Mouse (Mus musculus) forebrain, embryonic 15.5 days (tissue): ENCODE data around the gene Gm14085. TPM values are rescaled to one million over a fixed set of nuclear protein-coding genes. Genes with fewer than 3 reads are reported as not detected.
"Not testable (repeated sequence)": the region's sequence is repeated elsewhere in the genome, so short reads cannot be mapped to it uniquely, and the experiment has no call there.

ENCODE experiments used
- ATAC-seq: fragments of 200-750 bp; cut with Nextera tagmentation; replicated peaks from 2 replicates; pipeline ENCODE4 v1.8.0; 2017; ENCODE audit warnings: mild to moderate bottlenecking, moderate TSS enrichment, moderate library complexity
- H3K27ac ChIP-seq: fragments of 300-500 bp; sonication (generic); replicated peaks from 2 replicates; pipeline ENCODE4 v1.5.1; 2015; ENCODE audit warnings: mild to moderate bottlenecking, inconsistent platforms
- H3K27me3 ChIP-seq: fragments of 300-500 bp; sonication (generic); 2 replicates; pipeline ENCODE4 v1.6.1; 2015; ENCODE audit warnings: inconsistent platforms
- H3K36me3 ChIP-seq: fragments of 300-500 bp; sonication (generic); 2 replicates; pipeline ENCODE4 v1.6.1; 2015; ENCODE audit warnings: mild to moderate bottlenecking, inconsistent platforms
- H3K4me1 ChIP-seq: fragments of 300-500 bp; sonication (generic); 2 replicates; pipeline ENCODE4 v1.6.1; 2015; ENCODE audit warnings: inconsistent platforms
- H3K4me2 ChIP-seq: fragments of 300-500 bp; sonication (generic); replicated peaks from 2 replicates; pipeline ENCODE4 v1.6.1; 2015; ENCODE audit warnings: mild to moderate bottlenecking, inconsistent platforms
- H3K4me3 ChIP-seq: fragments of 300-500 bp; sonication (generic); 2 replicates; pipeline ENCODE4 v1.5.1; 2015; ENCODE audit warnings: mild to moderate bottlenecking, inconsistent platforms
- H3K9ac ChIP-seq: fragments of 300-500 bp; sonication (generic); replicated peaks from 2 replicates; pipeline ENCODE4 v1.6.1; 2015; ENCODE audit warnings: mild to moderate bottlenecking, inconsistent platforms
- H3K9me3 ChIP-seq: fragments of 300-500 bp; sonication (generic); 2 replicates; pipeline ENCODE4 v1.6.1; 2016; ENCODE audit warnings: inconsistent platforms
- WGBS: fragments of 180-500 bp; shearing (Covaris S2); methylation state at CpG from one replicate; pipeline ENCODE4 v1.1.7; 2015; ENCODE audit warnings: mixed read lengths; 5-methylcytosine and 5-hydroxymethylcytosine counted together
- polyA plus RNA-seq: library from polyadenylated mRNA; unstranded; fragments of >200 nt; fragmentation: Nextera tagmentation; extraction: Ambion mirVana; gene quantifications from 2 replicates; pipeline ENCODE4 v1.2.1, GENCODE M21; 2015

The Gm14085 gene
- polyA plus RNA-seq, 1 experiment from 2014 or later: not detected

DNA sequence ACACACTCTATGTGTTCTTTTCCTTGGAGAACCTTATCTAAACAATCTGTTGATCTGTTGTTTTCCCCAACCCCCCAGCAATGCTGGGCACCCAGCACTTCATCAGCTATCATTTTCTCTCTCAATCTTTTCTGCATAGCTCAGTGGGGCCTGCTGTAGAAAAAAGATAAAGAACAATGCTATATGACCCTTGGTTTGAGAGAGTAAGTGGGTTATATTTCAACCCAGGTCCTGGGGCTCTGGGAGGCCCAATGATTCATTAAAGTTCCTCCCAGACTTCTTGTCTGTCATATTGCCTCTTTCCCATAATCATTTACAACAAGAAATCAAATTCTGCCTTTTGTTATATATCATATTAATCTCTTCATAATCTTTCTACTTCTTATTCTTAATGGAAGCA, 1.4 kb downstream of the Gm14085 start:
- not testable (repeated sequence) for H3K9me3 ChIP-seq, H3K27ac ChIP-seq, H3K4me2 ChIP-seq, H3K9ac ChIP-seq, H3K27me3 ChIP-seq, H3K4me3 ChIP-seq, H3K36me3 ChIP-seq, ATAC-seq, H3K4me1 ChIP-seq

- no peaks in the 10 kb centered on the region for H3K9me3 ChIP-seq
- no peak overlapping the region for H3K27ac ChIP-seq
- H3K4me2 ChIP-seq: no peak overlapping the region
- ATAC-seq: no peak
- H3K27me3 ChIP-seq: no peaks in the 10 kb centered on the region
- no peak overlapping the region for H3K4me3 ChIP-seq
- no peaks in the 10 kb centered on the region for H3K36me3 ChIP-seq
- no peaks in the 10 kb centered on the region for H3K4me1 ChIP-seq
- WGBS: 88% methylated on average over 2 of the region's 2 CpGs
- H3K9ac ChIP-seq: no peak overlapping the region
Measured at GRCm38 (mm10) chr2:122486674-122487073, 1.9 kb downstream of the Gm14085 start.

DNA sequence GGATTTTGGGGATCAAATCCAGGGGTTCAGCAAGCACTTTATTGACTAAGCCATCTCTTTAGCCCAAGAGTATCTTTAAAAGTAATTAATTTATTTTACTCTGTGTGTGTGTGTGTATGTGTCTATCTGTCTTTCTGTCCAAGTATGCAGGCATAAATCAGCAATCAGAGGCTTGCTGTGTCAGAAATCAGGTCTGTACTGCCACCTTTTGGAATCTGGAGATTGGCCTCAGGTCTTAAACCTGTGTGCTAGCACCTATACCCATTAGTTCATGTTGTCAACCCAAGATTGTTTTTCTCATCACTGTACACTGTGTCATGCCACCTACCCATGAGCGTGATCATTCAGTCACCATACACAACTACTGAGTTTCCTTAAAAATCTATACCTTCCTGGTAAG, 45.0 kb downstream of the Gm14085 start:
- H3K9me3 ChIP-seq, H3K27me3 ChIP-seq, H3K36me3 ChIP-seq, ATAC-seq, H3K27ac ChIP-seq, H3K9ac ChIP-seq, H3K4me2 ChIP-seq, H3K4me3 ChIP-seq: not testable (repeated sequence)
- H3K4me1 ChIP-seq: peaks cover 16% of the 10 kb centered on the region
- WGBS: 93% methylated on average over 1 of the region's 1 CpGs

GRCm38 (mm10) chr2:122531290-122531689, 46.5 kb downstream of the Gm14085 start:
- ATAC-seq: peak; percentile 59

GRCm38 (mm10) chr2:122531726-122532125, 47.0 kb downstream of the Gm14085 start:
- Histone ChIP-seq H3K9me3 (no peaks in the 10 kb centered on the region), H3K9ac (no peak overlapping the region), H3K4me2 (no peak overlapping the region), H3K4me3 (no peak overlapping the region), H3K36me3 (no peaks in the 10 kb centered on the region), H3K4me1 (peaks cover 16% of the 10 kb centered on the region), H3K27me3 (no peaks in the 10 kb centered on the region), H3K27ac (peak overlapping the region; percentile 61)
- ATAC-seq: 0 out of 2 replicates have a peak, but pooled peaks have one; percentile 51
- 59% methylated on average over 2 of the region's 2 CpGs for WGBS

More at GRCm38 (mm10) chr2:122531290-122531689, 46.5 kb downstream of the Gm14085 start:
- no peaks in the 10 kb centered on the region for H3K9me3 ChIP-seq
- no peaks in the 10 kb centered on the region for H3K27me3 ChIP-seq
- H3K9ac ChIP-seq: no peak overlapping the region
- H3K4me3 ChIP-seq: no peak overlapping the region
- WGBS: 61% methylated on average over 7 of the region's 7 CpGs
- H3K4me1 ChIP-seq: peaks cover 16% of the 10 kb centered on the region
- no peak overlapping the region for H3K4me2 ChIP-seq
- peak overlapping the region; percentile 61 for H3K27ac ChIP-seq
- H3K36me3 ChIP-seq: no peaks in the 10 kb centered on the region

DNA sequence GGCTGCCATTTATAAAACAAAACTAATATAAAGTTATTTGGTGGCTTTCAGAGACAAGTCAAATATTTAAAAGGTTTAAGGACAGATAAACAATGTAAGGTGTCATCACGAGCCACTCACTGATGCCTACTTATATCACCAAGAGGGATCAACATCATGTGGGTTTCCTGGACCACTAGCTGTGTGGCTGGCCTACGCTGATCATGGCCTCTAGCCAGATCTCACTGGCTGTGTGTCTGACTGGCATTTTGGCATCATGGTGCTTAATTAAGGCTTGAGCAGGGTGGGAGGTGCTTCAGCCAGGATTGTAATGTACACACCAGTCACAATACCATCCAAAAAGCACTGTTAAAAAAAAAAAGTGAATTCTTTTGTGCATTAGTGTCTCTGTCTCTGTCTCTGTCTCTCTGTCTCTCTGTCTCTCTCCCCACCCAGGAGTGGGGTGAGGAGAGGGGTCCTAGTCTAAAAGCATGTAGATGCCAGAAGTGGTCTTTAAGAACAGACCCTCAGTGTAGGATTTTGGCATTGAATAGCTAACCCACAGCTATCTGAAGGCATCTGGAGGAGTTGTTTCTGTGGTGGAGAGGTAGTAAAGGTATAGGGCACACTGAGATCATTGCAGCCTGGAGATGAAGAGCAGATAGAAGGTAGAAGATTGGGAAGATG, 47.5 kb downstream of the Gm14085 start:
- no peaks in the 10 kb centered on the region for H3K27me3 ChIP-seq
- H3K36me3 ChIP-seq: no peaks in the 10 kb centered on the region
- H3K27ac ChIP-seq: no peak overlapping the region
- ATAC-seq: peak; percentile 92
- no peak overlapping the region for H3K9ac ChIP-seq
- no peak overlapping the region for H3K4me3 ChIP-seq
- H3K4me2 ChIP-seq: no peak overlapping the region
- H3K4me1 ChIP-seq: peaks cover 16% of the 10 kb centered on the region
- H3K9me3 ChIP-seq: no peaks in the 10 kb centered on the region
- 35% methylated on average over 2 of the region's 2 CpGs for WGBS

DNA sequence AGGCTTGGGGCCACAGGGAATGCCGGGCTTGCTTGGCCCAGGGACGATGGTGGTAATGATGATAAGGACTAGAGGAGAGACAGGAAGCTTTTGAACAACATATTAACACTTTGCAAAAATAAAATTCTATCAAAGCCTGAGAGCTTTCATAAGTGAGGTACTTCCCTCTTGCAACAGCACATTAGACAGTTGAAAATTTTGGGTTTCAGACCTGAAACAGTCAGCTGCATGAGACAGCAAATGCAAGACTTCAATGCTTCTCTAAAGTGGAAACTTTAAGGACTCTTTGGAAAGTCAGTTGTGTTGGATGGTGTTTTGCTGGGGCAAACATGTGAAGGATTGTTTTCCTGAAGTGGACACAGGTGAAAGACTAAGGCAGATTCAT, 48.1 kb downstream of the Gm14085 start:
- Histone ChIP-seq H3K9ac (no peak overlapping the region), H3K9me3 (no peaks in the 10 kb centered on the region), H3K36me3 (no peaks in the 10 kb centered on the region), H3K4me3 (no peak overlapping the region), H3K4me2 (no peak overlapping the region), H3K27ac (no peak overlapping the region), H3K27me3 (no peaks in the 10 kb centered on the region), H3K4me1 (peaks cover 16% of the 10 kb centered on the region)
- no peak for ATAC-seq
- WGBS: 94% methylated on average over 2 of the region's 2 CpGs

DNA sequence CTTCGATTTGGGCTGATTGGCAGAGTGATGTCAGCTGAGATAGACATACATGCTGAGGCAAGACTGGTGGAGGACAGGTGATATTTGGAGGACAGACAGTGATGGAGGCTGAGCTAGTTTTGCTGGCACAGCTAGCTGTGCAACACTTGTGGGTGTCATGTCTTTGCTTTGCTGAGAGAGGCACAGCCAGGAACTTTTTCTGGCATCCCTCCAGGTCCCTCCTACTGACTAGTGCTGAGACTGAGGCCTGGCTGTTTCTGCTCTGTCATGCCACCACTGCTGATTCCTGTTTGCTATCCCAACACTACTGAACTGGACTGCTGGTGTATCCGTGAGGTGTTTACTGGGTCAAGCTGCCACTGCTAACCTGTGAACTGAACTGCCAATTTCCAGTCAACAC, 48.6 kb downstream of the Gm14085 start:
- Histone ChIP-seq H3K4me2 (no peak overlapping the region), H3K27ac (no peak overlapping the region), H3K9ac (no peak overlapping the region), H3K4me1 (peaks cover 16% of the 10 kb centered on the region), H3K9me3 (no peaks in the 10 kb centered on the region), H3K27me3 (no peaks in the 10 kb centered on the region), H3K4me3 (no peak overlapping the region), H3K36me3 (no peaks in the 10 kb centered on the region)
- 80% methylated on average over 2 of the region's 2 CpGs for WGBS
- peak; percentile 49; the same call in 1 of the 2 replicates for ATAC-seq

- ATAC-seq: no peak
- Histone ChIP-seq H3K27ac (no peak overlapping the region), H3K4me2 (no peak overlapping the region), H3K27me3 (no peaks in the 10 kb centered on the region), H3K9ac (no peak overlapping the region), H3K9me3 (no peaks in the 10 kb centered on the region), H3K36me3 (no peaks in the 10 kb centered on the region), H3K4me3 (no peak overlapping the region), H3K4me1 (peaks cover 16% of the 10 kb centered on the region)
- 89% methylated on average over 2 of the region's 2 CpGs for WGBS
Measured at GRCm38 (mm10) chr2:122534671-122535070, 49.9 kb downstream of the Gm14085 start.

GRCm38 (mm10) chr2:122558317-122558716, 73.6 kb downstream of the Gm14085 start:
- no peaks in the 10 kb centered on the region for H3K4me1 ChIP-seq
- H3K9ac ChIP-seq: no peak overlapping the region
- WGBS: 17% methylated on average over 2 of the region's 2 CpGs
- H3K4me2 ChIP-seq: no peak overlapping the region
- H3K27ac ChIP-seq: no peak overlapping the region
- H3K4me3 ChIP-seq: no peak overlapping the region
- H3K36me3 ChIP-seq: no peaks in the 10 kb centered on the region
- ATAC-seq: 0 out of 2 replicates have a peak, but pooled peaks have one; percentile 48
- no peaks in the 10 kb centered on the region for H3K27me3 ChIP-seq
- no peaks in the 10 kb centered on the region for H3K9me3 ChIP-seq

- Histone ChIP-seq H3K4me2 (no peak overlapping the region), H3K9me3 (no peaks in the 10 kb centered on the region), H3K4me1 (no peaks in the 10 kb centered on the region), H3K27me3 (no peaks in the 10 kb centered on the region), H3K4me3 (no peak overlapping the region), H3K27ac (no peak overlapping the region), H3K9ac (no peak overlapping the region), H3K36me3 (no peaks in the 10 kb centered on the region)
- 98% methylated on average over 5 of the region's 5 CpGs for WGBS
- no peak for ATAC-seq
Measured at GRCm38 (mm10) chr2:122561221-122561620, 76.5 kb downstream of the Gm14085 start.

DNA sequence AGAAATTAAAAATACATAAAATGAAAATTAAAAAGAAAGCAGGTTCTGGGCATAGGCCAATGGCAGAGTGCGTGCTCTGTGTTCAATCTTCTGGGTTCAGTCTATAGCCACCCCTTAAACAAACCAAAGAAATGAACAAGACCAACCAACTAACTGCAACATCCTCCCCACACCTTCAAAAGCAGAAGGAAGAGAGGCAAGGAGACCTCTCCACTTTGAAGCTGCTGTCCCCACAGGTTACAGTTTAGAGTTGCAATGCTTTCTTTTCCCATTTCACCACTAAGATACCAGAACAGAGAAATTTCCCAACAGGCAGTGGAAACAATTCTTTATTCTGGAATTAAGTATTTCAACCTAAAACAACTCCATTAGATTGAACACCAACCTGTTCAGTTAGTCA, 77.5 kb downstream of the Gm14085 start:
- Histone ChIP-seq H3K9ac (no peak overlapping the region), H3K9me3 (no peaks in the 10 kb centered on the region), H3K27ac (no peak overlapping the region), H3K4me2 (no peak overlapping the region), H3K27me3 (no peaks in the 10 kb centered on the region), H3K4me1 (no peaks in the 10 kb centered on the region), H3K36me3 (no peaks in the 10 kb centered on the region), H3K4me3 (no peak overlapping the region)
- no peak for ATAC-seq
- WGBS: 94% methylated on average over 1 of the region's 1 CpGs

DNA sequence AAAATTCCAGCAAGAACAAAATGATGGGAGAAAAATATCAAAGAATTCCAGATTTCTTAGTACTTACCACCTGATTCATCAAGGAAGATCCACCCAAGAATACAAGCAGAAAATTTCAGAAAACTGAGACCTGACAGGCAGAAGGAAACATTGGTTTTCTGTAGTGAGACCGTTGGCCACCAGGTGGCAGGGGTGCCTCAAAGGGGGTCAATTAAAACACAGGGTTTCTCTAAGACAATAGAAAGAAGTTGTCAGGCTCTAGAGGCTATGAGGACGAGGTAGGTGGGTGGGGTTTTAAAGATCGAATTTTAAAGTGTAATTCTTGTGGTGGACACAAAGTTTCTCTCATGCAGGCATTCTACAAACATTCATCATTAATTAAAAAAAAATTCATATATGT, 84.7 kb downstream of the Gm14085 start:
- Histone ChIP-seq H3K4me2 (no peak overlapping the region), H3K27me3 (no peaks in the 10 kb centered on the region), H3K4me1 (no peaks in the 10 kb centered on the region), H3K27ac (no peak overlapping the region), H3K4me3 (no peak overlapping the region), H3K36me3 (no peaks in the 10 kb centered on the region), H3K9ac (no peak overlapping the region), H3K9me3 (no peaks in the 10 kb centered on the region)
- 18% methylated on average over 3 of the region's 3 CpGs for WGBS
- ATAC-seq: no peak; the same call in 1 of the 2 replicates
